Mouse (Mus musculus) midbrain, embryonic 13.5 days (tissue): ENCODE measurements around the gene Gpcpd1. TPM values are rescaled to one million over a fixed set of nuclear protein-coding genes. Genes with fewer than 3 reads are reported as not detected.
"Not testable (repeated sequence)": the region's sequence is repeated elsewhere in the genome, so short reads cannot be mapped to it uniquely, and the experiment has no call there.

ENCODE experiments used
- ATAC-seq: fragments of 200-750 bp; cut with Nextera tagmentation; 2 replicates; pipeline ENCODE4 v1.8.0; 2017; ENCODE audit warnings: mild to moderate bottlenecking, moderate TSS enrichment, moderate library complexity
- H3K27ac ChIP-seq: fragments of 300-500 bp; sonication (generic); 2 replicates; pipeline ENCODE4 v1.5.1; 2015; ENCODE audit warnings: inconsistent platforms, mild to moderate bottlenecking, moderate library complexity
- H3K27me3 ChIP-seq: fragments of 300-500 bp; sonication (generic); 2 replicates; pipeline ENCODE4 v1.6.1; 2015; ENCODE audit warnings: mild to moderate bottlenecking, inconsistent platforms
- H3K36me3 ChIP-seq: fragments of 300-500 bp; sonication (generic); 2 replicates; pipeline ENCODE4 v1.6.1; 2015; ENCODE audit warnings: mild to moderate bottlenecking, inconsistent platforms
- H3K4me1 ChIP-seq: fragments of 300-500 bp; sonication (generic); replicated peaks from 2 replicates; pipeline ENCODE4 v1.6.1; 2015; ENCODE audit warnings: inconsistent platforms
- H3K4me2 ChIP-seq: fragments of 300-500 bp; sonication (generic); replicated peaks from 2 replicates; pipeline ENCODE4 v1.6.1; 2015; ENCODE audit warnings: moderate library complexity, mild to moderate bottlenecking, inconsistent platforms
- H3K4me3 ChIP-seq: fragments of 300-500 bp; sonication (generic); replicated peaks from 2 replicates; pipeline ENCODE4 v1.5.1; 2015; ENCODE audit warnings: mild to moderate bottlenecking, inconsistent platforms
- H3K9ac ChIP-seq: fragments of 300-500 bp; sonication (generic); replicated peaks from 2 replicates; pipeline ENCODE4 v1.6.1; 2015; ENCODE audit warnings: mild to moderate bottlenecking, inconsistent platforms
- H3K9me3 ChIP-seq: fragments of 300-500 bp; sonication (generic); 2 replicates; pipeline ENCODE4 v1.6.1; 2016; ENCODE audit warnings: mild to moderate bottlenecking, inconsistent platforms
- WGBS: fragments of 180-500 bp; shearing (Covaris S2); methylation state at CpG from one replicate; pipeline ENCODE4 v1.1.7; 2015; 5-methylcytosine and 5-hydroxymethylcytosine counted together
- polyA plus RNA-seq: library from polyadenylated mRNA; unstranded; fragments of >200 nt; fragmentation: Nextera tagmentation; extraction: Ambion mirVana; gene quantifications from 2 replicates; pipeline ENCODE4 v1.2.1, GENCODE M21; 2015

Gpcpd1 gene
- polyA plus RNA-seq, 1 experiment from 2014 or later: 80.9 TPM

GRCm38 (mm10) chr2:132601777-132602176 lies 14.2 kb upstream of the Gpcpd1 start:
- Histone ChIP-seq H3K27me3 (no peaks in the 10 kb centered on the region), H3K9ac (no peak overlapping the region), H3K4me3 (no peak overlapping the region), H3K36me3 (no peaks in the 10 kb centered on the region), H3K4me1 (no peaks in the 10 kb centered on the region), H3K4me2 (no peak overlapping the region), H3K27ac (no peak overlapping the region), H3K9me3 (no peaks in the 10 kb centered on the region)
- no peak for ATAC-seq

- Histone ChIP-seq H3K9me3 (no peaks in the 10 kb centered on the region), H3K4me2 (no peak overlapping the region), H3K27ac (no peak overlapping the region), H3K4me1 (no peaks in the 10 kb centered on the region), H3K4me3 (no peak overlapping the region), H3K9ac (no peak overlapping the region), H3K36me3 (no peaks in the 10 kb centered on the region), H3K27me3 (no peaks in the 10 kb centered on the region)
- ATAC-seq: no peak
- WGBS: 89% methylated on average over 4 of the region's 4 CpGs
These were observed 12.6 kb upstream of the Gpcpd1 start for GRCm38 (mm10) chr2:132600081-132600480.

GRCm38 (mm10) chr2:132599127-132599526 lies 11.6 kb upstream of the Gpcpd1 start:
- Histone ChIP-seq H3K4me2 (no peak overlapping the region), H3K36me3 (no peaks in the 10 kb centered on the region), H3K27ac (no peak overlapping the region), H3K9ac (no peak overlapping the region), H3K4me1 (no peaks in the 10 kb centered on the region), H3K27me3 (no peaks in the 10 kb centered on the region), H3K9me3 (no peaks in the 10 kb centered on the region), H3K4me3 (no peak overlapping the region)
- no peak for ATAC-seq
- WGBS: 89% methylated on average over 6 of the region's 6 CpGs

GRCm38 (mm10) chr2:132597866-132598480 lies 10.4 kb upstream of the Gpcpd1 start:
- Histone ChIP-seq H3K4me2 (no peak overlapping the region), H3K9me3 (no peaks in the 10 kb centered on the region), H3K36me3 (no peaks in the 10 kb centered on the region), H3K27me3 (no peaks in the 10 kb centered on the region), H3K4me1 (no peaks in the 10 kb centered on the region), H3K4me3 (no peak overlapping the region), H3K27ac (no peak overlapping the region), H3K9ac (no peak overlapping the region)
- 79% methylated on average over 3 of the region's 3 CpGs for WGBS
- ATAC-seq: no peak

GRCm38 (mm10) chr2:132597226-132597625 lies 9.7 kb upstream of the Gpcpd1 start:
- ATAC-seq: no peak
- H3K27ac ChIP-seq: no peak overlapping the region
- 67% methylated on average over 8 of the region's 8 CpGs for WGBS
- no peaks in the 10 kb centered on the region for H3K4me1 ChIP-seq
- no peak overlapping the region for H3K4me3 ChIP-seq
- no peak overlapping the region for H3K9ac ChIP-seq
- H3K36me3 ChIP-seq: no peaks in the 10 kb centered on the region
- no peak overlapping the region for H3K4me2 ChIP-seq
- H3K27me3 ChIP-seq: no peaks in the 10 kb centered on the region
- H3K9me3 ChIP-seq: no peaks in the 10 kb centered on the region

- H3K9me3 ChIP-seq: no peaks in the 10 kb centered on the region
- no peak overlapping the region for H3K4me2 ChIP-seq
- H3K27me3 ChIP-seq: no peaks in the 10 kb centered on the region
- H3K4me3 ChIP-seq: no peak overlapping the region
- H3K9ac ChIP-seq: no peak overlapping the region
- H3K4me1 ChIP-seq: no peaks in the 10 kb centered on the region
- ATAC-seq: no peak
- 89% methylated on average over 11 of the region's 11 CpGs for WGBS
- no peaks in the 10 kb centered on the region for H3K36me3 ChIP-seq
- no peak overlapping the region for H3K27ac ChIP-seq
These were observed 8.2 kb upstream of the Gpcpd1 start for GRCm38 (mm10) chr2:132595601-132596235.

DNA sequence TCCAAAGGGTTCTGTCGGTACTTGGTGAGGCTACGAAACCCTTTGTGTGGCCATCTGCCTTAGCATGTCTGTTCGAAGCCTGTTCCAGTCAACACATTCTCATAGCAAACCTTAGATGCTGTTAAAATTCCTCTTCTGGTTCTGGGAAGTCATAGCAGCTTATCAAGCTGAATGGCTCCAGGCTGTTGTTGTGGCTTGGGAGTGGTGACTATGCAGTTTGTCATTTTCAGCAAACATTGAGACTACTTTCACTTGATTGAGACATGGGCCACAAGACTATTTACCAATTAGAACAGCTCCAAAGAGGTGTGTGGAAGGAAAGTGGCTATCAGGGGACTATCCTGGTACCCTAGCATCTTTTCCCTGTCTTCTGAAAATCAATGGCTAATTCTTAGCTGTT lies 4.6 kb upstream of the Gpcpd1 start:
- no peak overlapping the region for H3K4me2 ChIP-seq
- H3K4me1 ChIP-seq: no peaks in the 10 kb centered on the region
- H3K9me3 ChIP-seq: no peaks in the 10 kb centered on the region
- H3K4me3 ChIP-seq: no peak overlapping the region
- no peak for ATAC-seq
- no peaks in the 10 kb centered on the region for H3K27me3 ChIP-seq
- no peak overlapping the region for H3K27ac ChIP-seq
- H3K36me3 ChIP-seq: no peaks in the 10 kb centered on the region
- H3K9ac ChIP-seq: no peak overlapping the region
- 92% methylated on average over 3 of the region's 3 CpGs for WGBS

DNA sequence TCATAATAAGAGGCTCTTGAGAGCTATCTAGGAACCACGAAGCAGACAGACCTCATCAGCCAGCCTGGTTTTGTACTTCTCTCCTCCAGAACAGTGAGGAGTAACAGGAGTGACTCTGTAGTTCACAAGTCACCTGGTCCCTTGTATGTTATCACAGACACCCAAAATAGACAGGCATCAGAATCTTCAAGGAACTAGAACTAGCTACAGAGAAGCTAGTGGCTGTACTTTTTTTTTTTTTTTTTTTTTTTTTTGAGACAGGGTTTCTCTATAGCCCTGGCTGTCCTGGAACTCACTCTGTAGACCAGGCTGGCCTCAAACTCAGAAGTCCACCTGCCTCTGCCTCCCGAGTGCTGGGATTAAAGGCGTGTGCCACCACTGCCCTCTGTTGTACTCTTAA lies 4.0 kb upstream of the Gpcpd1 start:
- not testable (repeated sequence) for H3K4me2 ChIP-seq, H3K27ac ChIP-seq, H3K9me3 ChIP-seq, H3K4me3 ChIP-seq, H3K4me1 ChIP-seq, H3K9ac ChIP-seq, H3K36me3 ChIP-seq, ATAC-seq, H3K27me3 ChIP-seq
- 76% methylated on average over 3 of the region's 3 CpGs for WGBS

- no peak overlapping the region for H3K4me2 ChIP-seq
- H3K9ac ChIP-seq: no peak overlapping the region
- H3K4me1 ChIP-seq: no peaks in the 10 kb centered on the region
- 85% methylated on average over 6 of the region's 6 CpGs for whole genome bisulfite sequencing
- H3K4me3 ChIP-seq: no peak overlapping the region
- H3K27ac ChIP-seq: no peak overlapping the region
- no peaks in the 10 kb centered on the region for H3K9me3 ChIP-seq
- H3K36me3 ChIP-seq: no peaks in the 10 kb centered on the region
- no peaks in the 10 kb centered on the region for H3K27me3 ChIP-seq
- ATAC-seq: no peak
These were observed 2.5 kb upstream of the Gpcpd1 start for GRCm38 (mm10) chr2:132589906-132590538.

DNA sequence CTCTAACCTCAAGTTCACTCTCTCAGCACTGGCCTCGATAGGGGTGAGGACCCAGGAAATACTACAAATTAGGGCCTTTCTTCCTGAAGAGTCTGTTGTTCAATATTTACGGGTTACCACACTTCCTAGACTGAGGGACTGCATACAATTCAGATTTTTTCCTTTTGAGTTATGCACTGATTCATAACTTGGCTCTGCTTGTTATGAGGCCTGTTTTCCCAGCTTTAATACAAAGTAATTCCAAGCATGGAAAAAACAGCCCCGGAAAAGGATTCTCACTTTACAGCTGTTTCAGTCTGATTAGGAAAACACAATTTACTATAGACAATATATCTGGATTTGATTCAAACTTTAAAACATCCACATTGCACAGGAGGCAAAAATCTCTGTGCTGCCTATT lies 1.5 kb downstream of the Gpcpd1 start:
- no peak overlapping the region for H3K27ac ChIP-seq
- no peak for ATAC-seq
- no peaks in the 10 kb centered on the region for H3K27me3 ChIP-seq
- H3K4me2 ChIP-seq: no peak overlapping the region
- peaks cover 11% of the 10 kb centered on the region; the same call in 1 of the 2 replicates for H3K4me1 ChIP-seq
- no peak overlapping the region for H3K4me3 ChIP-seq
- no peak overlapping the region for H3K9ac ChIP-seq
- H3K9me3 ChIP-seq: no peaks in the 10 kb centered on the region
- no peaks in the 10 kb centered on the region for H3K36me3 ChIP-seq
- WGBS: 86% methylated on average over 3 of the region's 3 CpGs

- Histone ChIP-seq H3K9ac (no peak overlapping the region), H3K27ac (no peak overlapping the region), H3K27me3 (no peaks in the 10 kb centered on the region), H3K4me2 (no peak overlapping the region), H3K4me3 (no peak overlapping the region), H3K9me3 (no peaks in the 10 kb centered on the region), H3K36me3 (no peaks in the 10 kb centered on the region), H3K4me1 (peaks cover 11% of the 10 kb centered on the region; the same call in 1 of the 2 replicates)
- no peak for ATAC-seq
- WGBS: 93% methylated on average over 1 of the region's 1 CpGs
These were observed 3.3 kb downstream of the Gpcpd1 start for GRCm38 (mm10) chr2:132584191-132584590.

GRCm38 (mm10) chr2:132583126-132583525 lies 4.4 kb downstream of the Gpcpd1 start:
- H3K4me1 ChIP-seq: peaks cover 11% of the 10 kb centered on the region; the same call in 1 of the 2 replicates
- no peak overlapping the region for H3K4me2 ChIP-seq
- WGBS: 79% methylated on average over 3 of the region's 3 CpGs
- no peak overlapping the region for H3K9ac ChIP-seq
- no peaks in the 10 kb centered on the region for H3K36me3 ChIP-seq
- ATAC-seq: no peak
- 0 out of 2 replicates have a peak overlapping the region, but pooled peaks have one; percentile 35 for H3K27ac ChIP-seq
- no peaks in the 10 kb centered on the region for H3K9me3 ChIP-seq
- H3K27me3 ChIP-seq: no peaks in the 10 kb centered on the region
- H3K4me3 ChIP-seq: no peak overlapping the region
